Comparison of ENCODE assay signal across 8 mouse cellular contexts in genomic region chr10:91032399-91032798, GRCm38 (mm10). TPM values are rescaled to one million over a fixed set of nuclear protein-coding genes. Genes with fewer than 3 reads are reported as not detected.
DNase-seq lines count a peak whose midpoint lies in the region; ATAC-seq and TF ChIP-seq lines count a peak whose summit lies in the region.

No protein-coding gene starts in this region.

- no peak overlapping the region for H3K4me2 ChIP-seq in hindbrain, embryonic 12.5 days (replicated peaks)
- H3K4me2 ChIP-seq in lung, postnatal 0 days (replicated peaks; ENCODE audit: low read depth, low read length) = no peak overlapping the region

- peak; percentile 12 for DNase-seq in Muller cell, postnatal 12 days (ENCODE audit: inconsistent ontology term)
- DNase-seq in cerebellum, adult 2 months = peak; percentile 75 to 85
- DNase-seq in forelimb bud, embryonic 11.5 days (ENCODE audit: low read depth, low spot score) = peak; percentile 76
- peak; percentile 92 to 93 for DNase-seq in layer of hippocampus, postnatal 10 days (ENCODE audit: low spot score in 2 of 2)
- DNase-seq in lung, postnatal 0 days (ENCODE audit: low spot score) = peak; percentile 74
- DNase-seq in retina, embryonic 14.5 days (ENCODE audit: low spot score) = peak; percentile 80
- peak; percentile 73 for DNase-seq in thymus, postnatal 25 days

- H3K27ac ChIP-seq in cerebellum, adult 2 months (ENCODE audit: insufficient read depth, low read length) = no peak overlapping the region
- H3K27ac ChIP-seq in hindbrain, embryonic 12.5 days = no peak overlapping the region
- no peak overlapping the region for H3K27ac ChIP-seq in lung, postnatal 0 days (ENCODE audit: low read length)

- no peaks in the 10 kb centered on the region for H3K4me1 ChIP-seq in cerebellum, adult 2 months (ENCODE audit: control insufficient read depth, insufficient read depth, low read length)
- H3K4me1 ChIP-seq in hindbrain, embryonic 12.5 days = no peaks in the 10 kb centered on the region
- H3K4me1 ChIP-seq in lung, postnatal 0 days (ENCODE audit: insufficient read depth, low read depth, low read length) = no peaks in the 10 kb centered on the region

- peaks cover 18% of the 10 kb centered on the region for H3K36me3 ChIP-seq in hindbrain, embryonic 12.5 days
- peaks cover 15% of the 10 kb centered on the region for H3K36me3 ChIP-seq in lung, postnatal 0 days (ENCODE audit: insufficient read depth, low read length)

- TF ChIP-seq POLR2A in cerebellum, adult 2 months (IDR thresholded peaks at IDR 0.05; ENCODE audit: borderline replicate concordance, insufficient read depth, low read length) = no peak

- no peaks in the 10 kb centered on the region for H3K9me3 ChIP-seq in hindbrain, embryonic 12.5 days (replicated peaks)
- H3K9me3 ChIP-seq in lung, postnatal 0 days (ENCODE audit: low read length) = no peaks in the 10 kb centered on the region

- WGBS in cerebellum, adult 2 months = 12% methylated on average over 4 of the region's 4 CpGs
- WGBS in hindbrain, embryonic 12.5 days = 12% methylated on average over 4 of the region's 4 CpGs
- WGBS in lung, postnatal 0 days = 12% methylated on average over 4 of the region's 4 CpGs

- peak; percentile 96 for TF ChIP-seq CTCF in cerebellum, adult 2 months (IDR thresholded peaks at IDR 0.05; ENCODE audit: borderline replicate concordance, insufficient read depth, low read depth, low read length)
- TF ChIP-seq CTCF in lung, postnatal 0 days (IDR thresholded peaks at IDR 0.05) = peak; percentile 86

- H3K9ac ChIP-seq in hindbrain, embryonic 12.5 days = no peak overlapping the region
- no peak overlapping the region for H3K9ac ChIP-seq in lung, postnatal 0 days (replicated peaks; ENCODE audit: low read depth)

- no peak overlapping the region for H3K4me3 ChIP-seq in cerebellum, adult 2 months (replicated peaks; ENCODE audit: insufficient read depth, low read depth, low read length)
- H3K4me3 ChIP-seq in hindbrain, embryonic 12.5 days = no peak overlapping the region
- H3K4me3 ChIP-seq in lung, postnatal 0 days (ENCODE audit: low read depth, low read length) = no peak overlapping the region

- no peak for TF ChIP-seq EP300 in lung, postnatal 0 days (IDR thresholded peaks at IDR 0.05)

- no peaks in the 10 kb centered on the region for H3K27me3 ChIP-seq in cerebellum, adult 2 months (ENCODE audit: control insufficient read depth, insufficient read depth, low read length)
- no peaks in the 10 kb centered on the region for H3K27me3 ChIP-seq in hindbrain, embryonic 12.5 days
- no peaks in the 10 kb centered on the region for H3K27me3 ChIP-seq in lung, postnatal 0 days (replicated peaks; ENCODE audit: insufficient read depth, low read length)

- peak; percentile 71; the same call in 1 of the 2 replicates for ATAC-seq in hindbrain, embryonic 12.5 days (ENCODE audit: low FRiP score)
- ATAC-seq in lung, postnatal 0 days = peak; percentile 28; the same call in 1 of the 2 replicates

RNA-seq across cellular contexts. Expression of gene Apaf1, which starts 50.2 kb away (rescaled TPM):
- 5.8 and 6.5 TPM in 2 replicates for polyA plus RNA-seq in cerebellum, adult 2 months (2012; rRNA removed)
- 34.3 and 35.9 TPM in 2 replicates for polyA plus RNA-seq in hindbrain, embryonic 12.5 days (2016; fragmentation: Nextera tagmentation; extraction: Ambion mirVana)
- total RNA-seq in layer of hippocampus, postnatal 10 days (2021) = 10 to 100 TPM; 16.9 to 20.4 TPM
- polyA plus RNA-seq in lung, postnatal 0 days (2015; fragmentation: Nextera tagmentation; extraction: Ambion mirVana) = 14.3 and 14.9 TPM in 2 replicates

RNA-seq across cellular contexts. Expression of gene Ikbip, which starts 50.3 kb away (rescaled TPM):
- 15.1 and 15.7 TPM in 2 replicates for polyA plus RNA-seq in cerebellum, adult 2 months (2012; rRNA removed)
- polyA plus RNA-seq in hindbrain, embryonic 12.5 days (2016; fragmentation: Nextera tagmentation; extraction: Ambion mirVana) = 26.8 and 37.6 TPM in 2 replicates
- 10 to 100 TPM; 15.7 to 16.4 TPM for total RNA-seq in layer of hippocampus, postnatal 10 days (2021)
- 31.6 and 34.3 TPM in 2 replicates for polyA plus RNA-seq in lung, postnatal 0 days (2015; fragmentation: Nextera tagmentation; extraction: Ambion mirVana)

Comparison
In these comparisons a context has a peak if more than half of its experiments do, and no peak if none do; other contexts are left out.
1. DNase-seq: peak in every context shown above with its lines; median percentile 92 in layer of hippocampus, postnatal 10 days; 80 in cerebellum, adult 2 months; 80 in retina, embryonic 14.5 days; 76 in forelimb bud, embryonic 11.5 days; 74 in lung, postnatal 0 days; 73 in thymus, postnatal 25 days; 12 in Muller cell, postnatal 12 days.